Mouse (Mus musculus): ENCODE data around the gene Nsun7.

DNA sequence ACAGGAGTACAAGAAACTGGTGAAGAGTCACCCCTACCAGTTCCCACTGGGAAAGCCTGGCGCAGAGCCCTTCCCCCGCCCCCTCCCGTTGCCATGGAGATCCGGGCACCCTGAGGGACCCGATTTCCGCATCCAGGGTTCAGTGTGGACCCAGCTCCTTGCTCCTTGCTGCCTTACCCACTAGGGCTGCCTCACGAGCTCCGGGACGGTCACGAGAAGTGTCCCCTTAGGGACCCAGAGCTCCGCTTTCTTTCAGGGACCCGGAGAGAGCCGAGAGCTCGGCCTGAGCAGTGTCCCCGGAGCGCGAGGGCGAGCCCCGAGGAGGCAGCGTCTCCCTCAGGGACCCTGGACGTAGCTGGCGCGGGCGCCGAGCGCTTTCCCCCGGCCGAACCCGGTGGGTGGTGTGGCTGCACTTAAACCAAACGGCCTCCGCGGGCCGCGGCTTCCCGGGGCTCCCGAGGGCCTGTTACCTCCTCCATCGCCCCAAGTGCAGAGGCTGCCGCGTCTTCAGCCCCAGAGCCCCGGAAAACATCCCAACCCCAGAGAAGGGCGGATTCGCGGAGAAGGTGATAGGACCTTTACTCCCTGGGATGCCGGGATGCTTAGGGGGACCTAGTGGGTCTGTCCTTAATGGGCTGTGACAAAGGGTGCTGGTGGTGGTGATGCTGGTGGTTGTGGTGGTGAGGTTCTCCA lies at the start of gene Nsun7:
- TF ChIP-seq CTCF (IDR thresholded peaks at IDR 0.05; ENCODE audit: insufficient read depth, low read length) (no peak), POLR2A (IDR thresholded peaks at IDR 0.05; ENCODE audit: borderline replicate concordance, extremely low read depth, low read depth, low read length) (no peak)
